In the genomic region with DNA sequence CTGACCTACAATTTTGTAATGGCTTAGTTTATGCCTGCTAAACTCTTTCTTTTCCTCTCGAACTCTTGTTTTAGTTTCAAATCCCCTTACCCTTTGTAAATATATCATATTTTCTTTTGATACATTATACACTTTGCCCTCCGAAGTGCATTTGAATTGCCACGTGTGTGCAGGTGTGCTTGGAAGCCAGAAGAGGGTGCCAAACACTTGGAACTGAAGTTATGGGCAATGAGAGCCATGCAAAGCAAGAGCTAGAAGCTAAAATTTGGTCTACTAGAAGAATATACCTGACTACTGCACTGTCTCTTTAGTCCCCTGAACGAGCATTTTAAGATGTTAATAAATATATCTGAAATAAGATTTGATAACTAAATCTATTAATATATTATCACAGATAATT, we compare ENCODE assay signal across 15 mouse cellular contexts.
DNase-seq lines count a peak whose midpoint lies in the region; ATAC-seq and TF ChIP-seq lines count a peak whose summit lies in the region.
"Had no signal": no experiment of that assay in that cellular context is flagged by ENCODE, and none has a peak within 500 bp of the region (broad histone marks: within the 10 kb centered on the region; RNA-seq: fewer than 3 reads in every experiment).

No protein-coding gene starts in this region.

- no peaks in the 10 kb centered on the region for H3K4me1 ChIP-seq in forebrain, embryonic 14.5 days (ENCODE audit: control insufficient read depth, insufficient read depth, low read length)
- no peaks in the 10 kb centered on the region for H3K4me1 ChIP-seq in forebrain, embryonic 12.5 days
- H3K4me1 ChIP-seq in ES-Bruce4 (ENCODE audit: control insufficient read depth, insufficient read depth, low read length) = no peaks in the 10 kb centered on the region
- H3K4me1 ChIP-seq: forebrain, embryonic 10.5 days; intestine, embryonic 15.5 days; liver, embryonic 12.5 days; megakaryocyte, embryonic 14.5 days; neural tube, embryonic 12.5 days had no signal

- TF ChIP-seq EP300 in ES-Bruce4 (IDR thresholded peaks at IDR 0.05; ENCODE audit: insufficient read depth, low read depth, low read length) = no peak

- WGBS in forebrain, embryonic 14.5 days = 58% methylated on average over 4 of the region's 4 CpGs
- 56% methylated on average over 4 of the region's 4 CpGs for WGBS in forebrain, embryonic 12.5 days

- H3K27ac ChIP-seq in forebrain, embryonic 14.5 days (ENCODE audit: low read depth, low read length) = no peak overlapping the region
- H3K27ac ChIP-seq in forebrain, embryonic 12.5 days = no peak overlapping the region
- no peak overlapping the region for H3K27ac ChIP-seq in left cerebral cortex, adult 2 months
- H3K27ac ChIP-seq in ES-Bruce4 (ENCODE audit: insufficient read depth, low read length) = no peak overlapping the region
- H3K27ac ChIP-seq: forebrain, embryonic 10.5 days; intestine, embryonic 15.5 days; liver, embryonic 12.5 days; neural tube, embryonic 12.5 days had no signal

- no peaks in the 10 kb centered on the region for H3K9me3 ChIP-seq in forebrain, embryonic 14.5 days (replicated peaks; ENCODE audit: control insufficient read depth, low read length)
- no peaks in the 10 kb centered on the region for H3K9me3 ChIP-seq in forebrain, embryonic 12.5 days
- no peaks in the 10 kb centered on the region for H3K9me3 ChIP-seq in ES-Bruce4 (replicated peaks; ENCODE audit: control insufficient read depth, insufficient read depth, low read length, poor library complexity, severe bottlenecking)
- H3K9me3 ChIP-seq: forebrain, embryonic 10.5 days; intestine, embryonic 15.5 days; liver, embryonic 12.5 days; megakaryocyte, embryonic 14.5 days; neural tube, embryonic 12.5 days had no signal

- no peaks in the 10 kb centered on the region for H3K36me3 ChIP-seq in forebrain, embryonic 14.5 days (ENCODE audit: control insufficient read depth, insufficient read depth, low read length)
- H3K36me3 ChIP-seq in forebrain, embryonic 12.5 days (replicated peaks) = no peaks in the 10 kb centered on the region
- no peaks in the 10 kb centered on the region for H3K36me3 ChIP-seq in ES-Bruce4 (ENCODE audit: control insufficient read depth, insufficient read depth, low read length, poor library complexity, severe bottlenecking)
- H3K36me3 ChIP-seq: forebrain, embryonic 10.5 days; intestine, embryonic 15.5 days; liver, embryonic 12.5 days; neural tube, embryonic 12.5 days had no signal

- no peaks in the 10 kb centered on the region for H3K27me3 ChIP-seq in forebrain, embryonic 14.5 days (replicated peaks; ENCODE audit: control insufficient read depth, insufficient read depth, low read length)
- no peaks in the 10 kb centered on the region for H3K27me3 ChIP-seq in forebrain, embryonic 12.5 days
- no peaks in the 10 kb centered on the region; the same call in 1 of the 2 replicates for H3K27me3 ChIP-seq in ES-Bruce4 (ENCODE audit: control insufficient read depth, insufficient read depth, low read length, poor library complexity, severe bottlenecking)
- H3K27me3 ChIP-seq: intestine, embryonic 15.5 days; liver, embryonic 12.5 days; megakaryocyte, embryonic 14.5 days; neural tube, embryonic 12.5 days had no signal

- peak; percentile 43 for TF ChIP-seq CTCF in left cerebral cortex, adult 2 months (IDR thresholded peaks at IDR 0.05)
- peak; percentile 23 for TF ChIP-seq CTCF in ES-Bruce4 (IDR thresholded peaks at IDR 0.05; ENCODE audit: low read depth, low read length)

- intact Hi-C loops in left cerebral cortex, adult 2 months (cut with DNase I) = loop anchor here (10.0 kb wide), 1 partner anchor 704 kb away; no protein-coding TSS in a partner anchor

- H3K4me2 ChIP-seq in forebrain, embryonic 14.5 days (ENCODE audit: low read length) = no peak overlapping the region
- no peak overlapping the region for H3K4me2 ChIP-seq in forebrain, embryonic 12.5 days
- H3K4me2 ChIP-seq: intestine, embryonic 15.5 days; liver, embryonic 12.5 days; neural tube, embryonic 12.5 days had no signal

- no peak overlapping the region for H3K4me3 ChIP-seq in forebrain, embryonic 14.5 days (ENCODE audit: low read depth, low read length)
- no peak overlapping the region for H3K4me3 ChIP-seq in forebrain, embryonic 12.5 days (replicated peaks)
- H3K4me3 ChIP-seq in left cerebral cortex, adult 2 months = no peak overlapping the region
- no peak overlapping the region for H3K4me3 ChIP-seq in ES-Bruce4 (ENCODE audit: low read depth, low read length)
- H3K4me3 ChIP-seq: forebrain, embryonic 10.5 days; intestine, embryonic 15.5 days; liver, embryonic 12.5 days; megakaryocyte, embryonic 14.5 days; neural tube, embryonic 12.5 days had no signal

- H3K9ac ChIP-seq in forebrain, embryonic 14.5 days (ENCODE audit: low read length) = no peak overlapping the region
- no peak overlapping the region for H3K9ac ChIP-seq in forebrain, embryonic 12.5 days
- no peak overlapping the region for H3K9ac ChIP-seq in ES-Bruce4 (ENCODE audit: low read depth, poor library complexity, severe bottlenecking)
- H3K9ac ChIP-seq: intestine, embryonic 15.5 days; liver, embryonic 12.5 days; neural tube, embryonic 12.5 days had no signal

- peak; percentile 35 for DNase-seq in forebrain, embryonic 14.5 days (ENCODE audit: low spot score)
- DNase-seq in left cerebral cortex, adult 2 months (ENCODE audit: extremely low spot score in 1 of 2, low spot score in 2 of 2) = no peak
- DNase-seq in left cerebral cortex, adult 9 months (ENCODE audit: low spot score in 2 of 2) = no peak
- DNase-seq in embryo, embryonic 9.5 days (ENCODE audit: extremely low spot score) = peak; percentile 10
- no peak for DNase-seq in layer of hippocampus, adult 9-10 months (ENCODE audit: low spot score)
- DNase-seq: cerebellum, postnatal 36 days; gastrocnemius, postnatal 14 days had no signal

- ATAC-seq in forebrain, embryonic 14.5 days = no peak
- ATAC-seq in forebrain, embryonic 12.5 days (ENCODE audit: low FRiP score) = no peak
- ATAC-seq in monocyte, adult 5-6 weeks (replicated peaks; ENCODE audit: insufficient number of reproducible peaks, low FRiP score, low TSS enrichment, poor library complexity, severe bottlenecking) = no peak
- ATAC-seq: intestine, embryonic 15.5 days; liver, embryonic 12.5 days had no signal

- no peak for TF ChIP-seq POLR2A in ES-Bruce4 (IDR thresholded peaks at IDR 0.05; ENCODE audit: insufficient read depth, low read length)

Comparison
In these comparisons a context has a peak if more than half of its experiments do, and no peak if none do; other contexts are left out.
1. DNase-seq: peak in forebrain, embryonic 14.5 days (single experiment) and embryo, embryonic 9.5 days (single experiment); none in left cerebral cortex, adult 2 months (0 of 2), left cerebral cortex, adult 9 months (0 of 2) and layer of hippocampus, adult 9-10 months (single experiment).